Mouse (Mus musculus) thymus, postnatal 4 days (tissue): ENCODE results near the gene Acy3.
"Not testable (repeated sequence)": the region's sequence is repeated elsewhere in the genome, so short reads cannot be mapped to it uniquely, and the experiment has no call there.

Experiments used
- DNase-seq: peaks from one replicate; pipeline ENCODE4 v3.0.0; 2021

Acy3 gene

DNA sequence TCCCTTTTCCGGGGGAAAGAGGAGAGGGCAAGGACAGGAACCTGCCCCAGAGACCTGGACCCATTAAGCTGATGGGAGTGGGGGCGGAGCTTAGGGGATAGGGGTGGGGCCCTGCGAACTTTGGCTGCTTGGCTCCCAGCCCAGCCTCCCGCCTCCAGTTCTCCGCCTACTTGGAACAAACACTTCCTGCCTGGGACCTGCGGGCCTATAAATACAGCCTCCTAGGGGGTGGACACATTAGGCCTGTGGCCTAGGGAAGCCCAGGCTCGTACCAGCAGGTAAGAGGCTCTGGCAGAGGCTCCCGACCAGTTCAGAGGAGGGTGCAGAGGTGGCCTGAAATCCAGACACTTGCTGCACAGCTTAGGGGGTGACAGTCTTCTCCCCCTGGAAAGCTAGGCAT, at the start of gene Acy3:
Gene Acy3 (plus strand): TSS at position 237 of the 400 bp plus-strand sequence.
- no peak for DNase-seq

DNA sequence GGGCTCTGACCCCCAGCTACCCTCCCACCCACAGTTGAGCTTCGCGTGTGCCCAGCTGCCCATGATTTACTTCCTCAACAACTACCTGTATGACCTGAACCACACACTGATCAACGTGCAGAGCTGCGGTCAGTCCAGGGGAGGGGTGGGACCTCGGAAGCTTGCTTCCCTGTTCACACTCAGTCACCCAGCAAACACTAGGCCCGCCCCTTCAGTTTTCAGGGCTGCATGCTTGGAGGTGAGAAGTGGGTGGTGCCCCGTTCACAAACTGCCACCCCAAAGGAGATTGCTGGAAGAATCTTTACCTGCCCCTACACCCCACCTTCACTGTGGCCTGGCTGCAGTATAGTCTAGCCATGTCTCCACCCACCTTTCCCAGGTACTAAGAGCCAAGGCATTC, 44.1 kb upstream of the Acy3 start:
- DNase-seq: no peak

DNA sequence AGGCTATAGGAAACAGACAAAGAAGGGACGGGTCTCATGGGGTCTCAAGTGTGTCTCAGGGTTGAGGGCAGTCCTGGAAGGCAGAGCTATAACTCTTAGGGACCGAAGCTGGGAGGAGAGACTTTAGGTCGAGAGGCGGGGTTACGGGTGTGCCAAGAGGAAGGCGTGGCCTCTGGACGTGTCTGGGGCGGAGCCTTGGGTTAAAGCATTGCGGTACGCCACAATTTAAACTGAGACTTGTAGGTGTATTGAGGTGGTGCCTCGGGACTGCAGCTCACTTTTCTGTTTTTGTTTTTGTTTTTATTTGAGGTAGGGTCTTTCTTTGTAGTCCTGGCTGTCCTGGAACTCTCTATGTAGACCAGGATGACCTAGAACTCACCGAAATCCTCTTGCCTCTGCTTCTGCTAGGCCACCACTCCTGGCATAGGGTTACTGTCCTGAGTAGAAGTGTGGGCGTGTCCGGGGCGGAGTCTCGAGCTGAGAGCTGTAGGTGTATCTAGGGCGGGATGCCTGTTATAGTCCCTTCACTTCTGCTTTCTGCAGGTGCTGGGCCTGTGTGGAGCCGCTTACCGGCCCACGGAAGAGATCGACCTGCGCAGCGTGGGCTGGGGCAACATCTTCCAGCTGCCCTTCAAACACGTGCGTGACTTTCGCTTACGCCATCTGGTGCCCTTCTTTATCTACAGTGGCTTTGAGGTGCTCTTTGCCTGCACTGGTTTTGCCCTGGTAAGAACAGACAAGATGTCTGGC, 43.2 kb upstream of the Acy3 start:
- DNase-seq: peak; percentile 81

DNA sequence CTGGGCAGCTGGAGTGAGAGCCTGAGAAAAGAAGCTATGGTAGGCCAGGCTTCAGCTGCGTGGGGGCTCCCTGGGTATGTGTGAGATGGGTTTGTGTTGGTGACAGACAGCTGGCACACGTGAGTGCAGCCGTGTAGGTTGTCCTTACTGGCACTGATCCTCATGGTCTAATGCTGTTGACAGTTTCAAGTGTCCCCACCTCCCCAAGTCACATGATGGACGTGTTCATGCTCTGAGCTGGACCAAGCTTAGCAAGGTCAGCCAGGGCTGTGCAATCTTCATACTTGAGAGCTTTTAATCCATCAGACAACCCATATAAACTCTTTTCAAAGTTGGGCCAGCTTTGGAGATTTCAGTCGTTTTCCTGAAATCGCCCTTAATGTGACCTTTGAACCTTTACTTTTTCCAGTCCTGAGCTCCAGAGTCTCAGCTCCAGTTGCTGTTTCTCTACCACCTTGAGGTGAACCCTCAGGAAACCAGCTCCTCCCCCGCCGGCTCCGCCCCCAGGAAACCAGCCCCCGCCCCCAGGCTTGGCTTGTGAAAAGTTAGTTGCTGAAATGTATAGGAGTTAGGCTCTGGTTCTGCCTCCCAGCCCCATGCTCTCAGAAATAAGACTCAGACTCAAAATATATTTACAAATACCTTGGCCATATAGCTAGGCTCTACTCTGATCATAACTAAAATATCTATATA, 40.4 kb upstream of the Acy3 start:
- DNase-seq: peak; percentile 89

DNA sequence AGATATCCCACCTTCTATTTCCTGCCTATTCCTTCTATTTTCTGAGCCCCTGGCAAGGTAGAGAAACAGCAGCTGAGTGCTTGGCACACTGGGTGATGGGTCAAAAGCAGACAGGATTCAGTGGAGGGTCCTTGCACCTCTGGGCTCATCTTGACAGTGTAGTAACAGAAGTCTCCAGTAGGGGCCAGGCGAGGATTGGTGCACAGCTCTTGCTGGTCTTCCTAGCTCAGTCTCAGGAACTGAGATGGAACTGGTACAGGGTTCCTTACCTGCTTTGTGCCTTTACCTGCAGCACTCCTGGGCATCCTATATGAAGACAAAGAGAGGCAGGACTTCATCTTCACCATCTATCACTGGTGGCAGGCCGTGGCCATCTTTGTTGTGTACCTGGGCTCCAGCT, 39.7 kb upstream of the Acy3 start:
- peak; percentile 83 for DNase-seq

DNA sequence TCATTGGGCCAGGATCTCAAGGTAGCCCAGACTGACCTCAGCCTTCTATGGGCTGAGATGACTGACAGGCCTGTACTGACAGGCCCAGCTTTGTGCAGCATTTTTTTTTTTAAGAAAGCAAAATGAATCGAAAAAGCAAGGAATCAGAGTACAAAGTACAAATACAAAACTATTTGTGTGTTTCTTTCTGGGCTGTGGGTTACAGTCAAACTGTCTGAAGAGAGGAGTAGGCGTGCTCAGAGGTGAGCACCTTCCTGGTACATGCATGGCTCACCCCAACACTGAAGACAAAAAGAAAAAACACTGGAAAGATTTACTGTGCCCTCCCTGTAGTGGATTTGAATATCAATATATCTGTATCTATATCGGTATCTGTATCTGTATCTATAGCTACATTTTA, 38.6 kb upstream of the Acy3 start:
- DNase-seq: no peak

DNA sequence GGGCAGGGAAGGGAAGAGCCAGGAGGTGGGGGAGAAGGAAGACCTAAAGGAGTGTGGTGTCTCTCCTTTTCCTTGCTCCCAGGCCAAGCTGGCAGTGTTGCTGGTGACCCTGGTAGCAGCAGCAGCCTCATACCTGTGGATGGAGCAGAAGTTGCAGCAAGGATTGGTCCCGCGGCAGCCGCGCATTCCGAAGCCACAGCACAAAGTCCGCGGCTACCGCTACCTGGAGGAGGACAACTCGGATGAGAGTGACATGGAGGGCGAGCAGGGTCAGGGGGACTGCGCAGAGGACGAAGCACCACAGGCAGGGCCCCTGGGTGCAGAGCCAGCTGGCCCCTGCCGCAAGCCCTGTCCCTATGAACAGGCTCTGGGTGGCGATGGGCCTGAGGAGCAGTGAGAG, 37.8 kb upstream of the Acy3 start:
- DNase-seq: no peak

DNA sequence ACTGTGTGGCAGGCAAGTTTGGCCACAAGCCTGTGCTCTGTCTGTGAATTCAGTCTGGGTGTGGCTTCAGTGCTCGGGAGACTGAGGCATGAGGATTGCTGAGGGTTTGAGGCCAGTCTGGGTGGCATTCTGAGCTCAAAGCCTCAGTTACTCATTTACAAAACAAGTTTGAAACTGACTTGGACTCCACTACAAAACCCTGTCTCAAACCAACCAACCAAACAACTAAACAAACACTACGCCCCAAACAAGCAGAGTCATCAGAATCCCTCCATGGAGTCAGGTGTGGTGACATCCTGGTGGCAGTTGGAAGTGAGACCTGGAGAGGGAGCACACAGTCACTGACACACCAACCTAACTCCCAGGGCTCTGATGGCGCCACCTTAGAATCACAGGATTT, 36.0 kb upstream of the Acy3 start:
- no peak for DNase-seq

DNA sequence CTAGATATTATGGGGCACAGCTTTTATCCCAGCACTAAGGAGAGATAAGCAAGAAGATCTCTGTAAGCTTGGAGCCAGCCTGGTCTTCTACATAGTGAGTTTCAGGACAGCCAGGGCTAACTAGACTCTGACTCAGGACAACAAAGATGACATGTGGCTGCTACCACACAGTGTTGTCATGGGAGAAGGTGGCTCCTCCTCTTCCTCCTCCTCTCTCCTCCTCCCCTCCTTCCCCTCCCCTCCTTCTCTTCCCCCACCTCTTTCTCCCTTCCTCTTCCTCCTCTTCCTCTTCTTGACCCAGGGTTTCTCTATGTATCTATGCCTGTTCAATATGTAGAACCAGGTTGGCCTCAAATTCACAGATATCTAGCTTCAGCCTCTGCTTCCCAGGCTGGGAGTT, 34.9 kb upstream of the Acy3 start:
- no peak for DNase-seq

DNA sequence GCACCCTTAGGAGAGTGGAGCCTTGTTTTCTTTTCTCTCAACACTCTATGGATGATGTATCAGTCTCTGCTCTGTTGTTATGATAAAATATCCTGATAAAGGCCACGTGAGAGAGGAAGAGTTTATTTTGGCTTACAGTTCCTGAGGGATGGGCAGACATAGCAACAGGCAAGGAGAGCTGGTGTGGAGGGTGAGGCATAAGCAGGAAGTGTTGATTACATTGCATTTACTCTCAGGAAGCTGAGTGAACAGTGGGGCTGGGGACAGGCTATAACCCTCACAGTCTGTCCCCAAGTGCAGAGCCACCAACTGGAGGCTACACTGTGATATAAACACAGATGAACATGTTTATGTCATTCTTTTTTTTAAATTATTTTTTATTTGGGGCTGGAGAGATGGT, 34.3 kb upstream of the Acy3 start:
- no peak for DNase-seq

DNA sequence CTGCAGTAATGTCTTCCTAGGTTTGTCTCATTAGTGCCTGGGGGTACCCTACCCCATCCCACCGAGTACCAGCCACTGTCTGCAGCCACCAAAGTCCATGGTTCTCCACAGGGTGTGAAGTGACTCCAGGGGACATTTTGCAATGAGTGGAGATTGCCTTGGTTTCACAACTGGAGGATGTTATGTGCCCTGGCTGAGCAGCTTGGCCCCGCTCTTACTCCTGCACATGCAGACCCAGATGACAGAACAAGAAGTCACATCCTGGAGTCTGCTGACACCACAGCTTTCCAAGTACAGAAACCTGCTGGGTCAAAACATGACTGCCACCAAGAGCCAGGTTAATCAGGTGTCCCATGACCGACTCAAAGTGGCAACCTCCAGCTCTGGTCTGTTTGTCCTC, 31.3 kb upstream of the Acy3 start:
- no peak for DNase-seq

DNA sequence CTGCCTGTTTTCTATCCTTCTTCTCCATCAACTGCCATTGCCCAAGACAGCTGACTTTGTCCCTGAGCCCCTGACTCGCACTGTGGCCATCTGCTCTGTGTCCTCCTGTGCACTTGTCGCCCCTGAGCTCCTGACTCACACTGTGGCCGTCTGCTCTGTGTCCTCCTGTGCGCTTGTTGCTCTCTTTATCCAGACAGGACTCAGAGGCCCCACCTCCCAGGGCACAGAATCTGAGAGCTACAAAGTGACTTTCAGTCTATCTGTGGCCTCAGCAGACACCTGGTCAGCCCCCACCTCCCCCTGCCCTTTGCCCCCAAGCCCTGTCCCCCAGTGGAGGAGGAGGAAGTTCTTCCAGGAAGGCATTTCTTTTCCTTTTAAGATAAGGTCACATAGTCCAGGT, 30.6 kb upstream of the Acy3 start:
- no peak for DNase-seq

DNA sequence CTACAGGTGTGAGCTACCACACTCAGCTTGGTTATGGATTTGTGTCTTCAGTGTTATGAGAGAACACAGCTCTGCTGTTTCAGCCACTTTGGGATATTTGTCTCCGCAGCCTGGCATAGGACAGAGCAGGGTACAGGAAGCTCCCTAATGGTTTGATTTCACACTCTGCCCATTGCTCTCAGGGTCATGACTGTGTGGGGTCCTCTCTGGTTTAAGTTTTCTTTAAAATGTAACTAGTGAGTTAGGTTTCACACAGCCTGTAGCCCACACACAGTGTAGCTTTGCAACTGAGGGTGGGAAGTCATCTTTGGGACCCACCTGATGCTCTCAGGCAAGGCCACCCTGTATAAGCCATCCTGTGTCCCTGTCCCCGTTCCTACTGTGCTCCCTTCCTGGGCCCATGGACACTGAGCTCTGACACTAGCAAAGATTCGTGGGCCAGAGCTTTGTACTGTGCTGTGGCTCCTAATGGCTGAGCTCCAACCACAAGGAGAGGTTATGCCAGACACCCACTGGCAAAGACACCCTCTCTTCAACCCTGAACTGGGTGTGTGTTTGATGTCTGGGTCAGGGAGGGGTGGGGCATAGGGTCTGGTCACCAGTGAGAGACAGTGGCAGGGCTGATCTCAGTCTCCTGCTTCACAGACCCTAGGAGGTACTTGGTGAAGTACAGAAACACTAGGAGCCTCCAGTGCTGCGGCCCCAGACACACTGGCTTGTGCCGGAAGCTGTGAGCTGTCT, 28.9 kb upstream of the Acy3 start:
- DNase-seq: not testable (repeated sequence)

DNA sequence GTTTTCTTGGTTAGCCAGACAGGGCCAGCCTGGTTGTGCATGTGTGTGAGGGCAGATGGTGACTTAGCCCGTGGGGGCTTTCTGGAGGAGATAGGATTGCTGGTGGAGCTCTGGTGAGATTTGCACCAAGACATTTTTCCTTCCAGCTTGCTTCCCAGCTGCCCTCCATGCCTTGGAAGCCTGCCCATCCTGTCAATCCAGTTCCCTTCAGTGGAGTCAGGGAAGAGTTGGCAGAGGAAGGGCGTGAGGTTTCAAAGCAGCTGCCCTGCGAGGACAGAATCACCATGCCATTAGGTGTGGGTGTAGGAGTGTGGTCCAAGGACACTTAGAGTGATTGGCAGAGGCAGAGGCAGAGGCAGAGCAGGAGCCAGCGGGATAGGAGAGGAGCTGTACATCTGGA, 27.9 kb upstream of the Acy3 start, which contains the start of gene Aldh3b3:
Gene Aldh3b3 (plus strand): TSS at position 176 of the 400 bp plus-strand sequence.
- DNase-seq: no peak

DNA sequence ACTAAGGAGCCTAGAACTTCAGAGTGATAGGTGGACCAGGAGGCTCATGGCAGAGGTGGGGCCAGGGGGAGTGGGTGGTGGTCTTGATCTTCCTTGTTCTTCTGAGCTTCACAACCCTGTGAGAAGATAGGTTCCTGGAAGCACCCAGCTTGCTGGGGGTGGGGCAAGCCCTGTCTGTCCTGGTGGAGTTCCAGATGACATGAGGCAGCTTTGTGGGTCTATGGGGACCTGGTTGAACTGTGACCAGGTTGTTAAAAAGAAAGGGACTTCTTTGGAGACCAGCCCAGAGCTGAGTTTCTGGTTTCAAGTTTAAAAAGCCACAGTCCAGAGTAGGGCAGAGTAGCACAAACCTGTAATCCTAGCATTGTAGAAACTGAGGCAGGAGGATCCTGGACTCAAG, 27.3 kb upstream of the Acy3 start:
- no peak for DNase-seq

DNA sequence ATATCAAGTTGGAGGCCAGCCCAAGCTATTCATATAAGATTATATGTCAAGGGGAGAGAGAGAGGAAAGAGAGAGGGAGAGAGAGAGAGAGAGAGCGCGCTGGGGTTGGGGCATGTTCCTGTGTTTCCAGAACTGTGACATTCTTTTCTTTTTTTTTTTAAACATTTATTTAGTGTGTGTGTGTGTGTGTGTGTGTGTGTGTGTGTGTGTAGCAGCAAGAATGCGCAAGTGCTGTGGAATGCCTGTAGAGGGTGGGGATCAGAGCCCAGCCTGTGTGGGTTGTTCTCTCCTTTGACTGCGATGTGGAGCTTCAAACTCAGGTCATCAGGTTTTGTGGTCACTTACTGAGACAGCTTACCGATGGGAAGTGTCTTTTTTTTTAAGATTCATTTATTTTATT, 26.2 kb upstream of the Acy3 start:
- no peak for DNase-seq

DNA sequence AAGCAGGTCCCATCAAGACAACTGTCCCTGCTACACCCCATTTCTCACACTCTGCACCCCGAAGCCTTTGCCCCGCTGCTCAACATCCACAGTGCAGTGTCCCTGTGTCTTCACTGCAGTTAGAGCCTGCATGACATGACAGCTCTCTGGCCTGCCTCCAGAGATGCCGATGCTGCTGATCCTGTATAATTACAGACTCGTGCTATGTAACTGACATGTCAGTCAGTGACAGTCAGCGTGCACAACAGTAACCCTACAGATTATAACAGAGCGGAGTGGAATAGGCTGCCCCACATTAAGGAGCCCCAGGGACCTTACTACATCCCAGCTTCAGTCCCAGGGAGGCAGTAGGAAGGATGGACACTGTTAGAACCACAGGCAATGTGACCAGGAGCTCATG, 24.6 kb upstream of the Acy3 start:
- DNase-seq: not testable (repeated sequence)

DNA sequence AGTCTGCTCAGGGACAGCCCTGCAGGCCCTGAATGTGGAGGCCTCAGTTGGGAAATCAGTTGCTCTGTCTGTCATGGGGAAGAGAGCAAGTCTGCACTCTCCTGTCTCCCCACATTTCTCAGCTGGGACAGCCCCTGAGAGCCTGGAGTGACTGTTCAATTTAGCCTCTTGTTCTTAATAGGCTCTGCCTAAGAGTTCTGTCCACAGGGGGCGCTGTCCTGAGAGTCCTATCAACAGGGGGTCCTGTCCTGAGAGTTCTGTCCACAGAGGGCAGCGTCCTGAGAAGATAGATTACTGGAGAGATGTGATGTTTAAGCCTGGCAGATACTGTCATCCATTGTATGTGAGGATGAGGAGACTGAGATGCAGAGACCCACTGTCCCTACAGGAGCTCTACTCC, 23.9 kb upstream of the Acy3 start:
- peak; percentile 67 for DNase-seq

DNA sequence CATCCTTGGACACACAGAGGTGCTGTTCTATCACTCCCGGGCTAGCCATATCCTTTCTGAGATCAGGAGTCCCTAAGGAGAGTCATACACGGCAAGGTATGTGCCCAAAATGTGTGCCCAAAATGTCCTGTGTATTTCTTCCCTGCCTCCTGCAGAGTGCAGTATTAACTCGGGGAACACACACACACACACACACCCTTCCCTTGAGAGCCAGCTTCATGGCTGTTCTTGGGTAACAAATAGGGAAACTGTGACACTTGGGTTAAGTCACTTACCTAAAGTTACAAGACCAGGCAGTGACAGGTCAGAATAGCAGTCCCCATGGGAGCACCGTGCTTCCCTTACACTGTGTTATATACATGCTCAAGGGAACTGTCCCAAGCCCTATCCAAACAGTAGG, 22.3 kb upstream of the Acy3 start:
- no peak for DNase-seq

DNA sequence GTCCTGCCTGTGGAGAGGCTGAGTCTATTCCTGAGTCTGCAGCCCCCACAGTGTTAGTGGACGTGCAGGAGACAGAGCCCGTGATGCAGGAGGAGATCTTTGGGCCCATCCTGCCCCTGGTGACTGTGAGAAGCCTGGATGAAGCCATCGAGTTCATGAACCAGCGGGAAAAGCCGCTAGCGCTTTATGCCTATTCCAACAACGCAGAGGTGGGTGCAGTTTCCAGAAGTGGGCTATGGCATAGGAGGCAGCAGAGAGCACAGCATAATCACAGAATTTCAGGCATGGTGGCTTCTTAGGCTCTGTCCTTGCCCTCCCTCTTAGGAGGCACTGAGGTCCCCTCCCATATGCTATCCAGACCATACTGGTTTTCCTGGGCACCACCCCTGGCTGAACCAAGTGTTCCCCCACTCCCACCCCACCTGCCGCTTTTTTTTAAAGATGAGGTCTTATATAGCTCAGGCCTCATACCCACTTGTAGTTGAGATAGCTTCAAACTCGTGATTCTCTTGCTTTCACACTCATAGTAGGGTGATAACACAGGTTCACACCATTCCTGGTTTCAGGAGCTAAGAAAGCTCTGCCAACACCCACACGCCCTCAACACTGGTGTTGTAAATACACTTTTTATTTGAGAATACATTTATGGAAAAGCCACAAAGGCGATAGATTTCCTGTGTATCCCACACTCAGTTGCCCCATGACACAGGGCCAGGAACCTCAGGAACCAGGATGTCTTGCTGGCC, 19.9 kb upstream of the Acy3 start:
- no peak for DNase-seq

DNA sequence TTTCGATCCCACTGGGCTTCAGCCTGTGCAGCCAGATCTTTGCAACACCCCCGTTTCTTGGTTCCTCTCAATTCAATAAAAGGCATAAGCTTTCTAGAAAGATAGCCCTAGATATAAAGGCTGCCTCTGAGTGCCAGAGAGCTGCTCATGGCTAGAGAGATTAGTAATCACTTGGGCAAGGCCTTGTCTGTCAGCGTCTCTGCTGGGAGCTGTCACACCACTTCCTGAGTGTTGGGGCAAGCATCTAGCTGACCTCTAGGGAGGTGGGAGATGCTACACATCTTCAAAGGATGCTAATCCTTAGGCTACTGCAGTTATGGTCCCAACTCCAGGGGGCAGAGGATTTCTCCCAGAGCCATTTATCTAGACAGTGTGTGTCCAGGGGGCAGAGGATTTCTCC, 19.1 kb upstream of the Acy3 start:
- no peak for DNase-seq

DNA sequence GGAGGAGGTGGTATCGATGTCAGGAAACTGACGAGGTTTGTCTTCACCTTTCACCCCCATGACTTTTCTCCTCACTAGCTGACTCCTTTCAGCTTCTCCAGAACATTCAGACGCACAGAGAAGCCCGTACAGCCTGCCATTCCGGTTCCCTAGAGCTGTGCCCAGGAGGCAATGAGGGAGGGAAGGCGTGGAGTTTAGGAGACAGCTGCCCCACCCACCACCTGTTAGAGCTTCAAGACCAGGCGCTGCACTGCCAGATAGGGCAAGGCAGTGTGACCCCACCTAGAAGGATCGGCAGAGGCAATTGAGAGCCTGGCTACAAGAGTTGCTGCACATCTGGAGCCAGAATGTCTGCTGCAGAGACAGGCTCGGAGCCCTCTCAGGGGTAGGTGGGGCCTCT, 14.1 kb upstream of the Acy3 start, which contains the start of gene Aldh3b2:
Gene Aldh3b2 (plus strand): TSS at position 100 of the 400 bp plus-strand sequence.
- no peak for DNase-seq

DNA sequence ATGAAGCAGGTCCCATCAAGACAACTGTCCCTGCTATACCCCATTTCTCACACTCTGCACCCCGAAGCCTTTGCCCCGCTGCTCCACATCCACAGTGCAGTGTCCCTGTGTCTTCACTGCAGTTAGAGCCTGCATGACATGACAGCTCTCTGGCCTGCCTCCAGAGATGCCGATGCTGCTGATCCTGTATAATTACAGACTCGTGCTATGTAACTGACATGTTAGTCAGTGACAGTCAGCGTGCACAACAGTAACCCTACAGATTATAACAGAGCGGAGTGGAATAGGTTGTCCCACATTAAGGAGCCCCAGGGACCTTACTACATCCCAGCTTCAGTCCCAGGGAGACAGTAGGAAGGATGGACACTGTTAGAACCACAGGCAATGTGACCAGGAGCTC, 11.8 kb upstream of the Acy3 start:
- not testable (repeated sequence) for DNase-seq
